Mouse (Mus musculus) gastrocnemius, adult 8-10 months (tissue): ENCODE results near the gene Lrrc32. TPM values are rescaled to one million over a fixed set of nuclear protein-coding genes. Genes with fewer than 3 reads are reported as not detected.
A peak's percentile ranks its signal among the peaks of the same experiment; 100 is the strongest.

Experiments
- DNase-seq, 2 experiments: peaks; one replicate each; pipeline ENCODE4 v3.0.0; 2022; ENCODE audit warnings: low spot score in 2 of 2
- total RNA-seq, 4 experiments: library from RNA; stranded (reverse); gene quantifications; 2 replicates each; pipeline ENCODE4 v1.2.4; 2022

Gene Lrrc32
- total RNA-seq, 4 experiments from 2014 or later: 2.4 to 6.1 (median 2.9) TPM

- DNase-seq: no peak
Observed at GRCm38 (mm10) chr7:98544556-98544955, 55.5 kb downstream of the Lrrc32 start.

DNA sequence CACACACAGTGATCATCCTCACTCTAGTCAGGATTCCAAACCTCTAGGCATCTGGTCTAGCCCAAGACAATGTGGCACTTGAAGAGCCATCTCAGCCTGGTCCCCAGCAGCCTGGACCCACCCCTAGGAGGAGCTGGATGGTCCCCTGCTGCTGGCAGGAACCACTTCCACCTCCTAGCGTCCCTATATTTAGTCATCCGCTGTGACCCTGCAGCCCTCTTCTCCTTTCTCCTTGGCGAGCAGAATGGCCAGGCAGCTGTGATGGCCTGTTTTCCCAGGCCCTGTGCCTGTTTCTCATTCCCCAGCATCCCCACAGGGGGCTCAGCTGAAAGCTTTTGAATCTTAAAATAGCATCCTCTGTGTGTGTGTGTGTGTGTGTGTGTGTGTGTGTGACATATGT lies 59.8 kb downstream of the Lrrc32 start:
- peak in 1 of 2 experiments; percentile 30 for DNase-seq

DNA sequence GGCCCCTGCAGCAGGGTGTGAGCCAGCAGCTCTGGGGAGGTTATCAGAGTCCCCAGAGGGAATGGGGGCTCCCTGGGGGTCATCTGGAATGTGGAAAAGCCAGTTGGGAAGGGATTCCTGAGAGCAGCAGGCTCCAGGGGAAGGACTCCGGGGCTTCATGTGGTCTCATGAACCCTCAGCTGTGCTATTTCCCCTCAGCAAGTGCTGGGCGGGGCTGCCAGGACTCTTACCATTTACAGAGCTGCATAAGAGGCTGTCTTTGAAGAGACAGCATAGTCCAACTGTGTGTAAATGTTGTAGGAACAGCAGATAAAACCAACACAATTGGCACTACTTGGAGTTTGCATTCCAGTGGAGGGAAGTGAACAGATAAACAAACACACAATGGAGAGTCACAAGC lies 61.5 kb downstream of the Lrrc32 start:
- no peak for DNase-seq

- no peak for DNase-seq
Observed at GRCm38 (mm10) chr7:98551041-98551440, 62.0 kb downstream of the Lrrc32 start.

Other genes with a start within 250 kb of the Lrrc32 start
- 1 to 10 TPM; 1.8 to 4.5 (median 2.9) TPM for gene Acer3, start 168.1 kb upstream of the Lrrc32 start, total RNA-seq
- gene Tsku, start 128.0 kb upstream of the Lrrc32 start, total RNA-seq: 1 to 10 TPM in 2 of 4 experiments, under 1 TPM in 2; 0.73 to 1.9 (median 1.1) TPM
- under 1 TPM in 1 of 4 experiments, not detected in 3; 0.17 TPM for gene Gucy2d, start 48.9 kb upstream of the Lrrc32 start, total RNA-seq
- gene Emsy, start 167.5 kb downstream of the Lrrc32 start, total RNA-seq: 10 to 100 TPM; 14.1 to 16.4 (median 14.5) TPM
- gene Thap12, start 213.8 kb downstream of the Lrrc32 start, total RNA-seq: 100 to 1,000 TPM; 125 to 158 (median 133) TPM